Mouse (Mus musculus) ES-E14 (cell line): ENCODE measurements around the gene Cpne5.

Source experiments
- CHD2 ChIP-seq: IDR thresholded peaks from 2 replicates; pipeline ENCODE4 v1.6.1; 2014; ENCODE audit warnings: mild to moderate bottlenecking, low read depth, low read length, inconsistent platforms
- HCFC1 ChIP-seq: IDR thresholded peaks from 2 replicates; pipeline ENCODE4 v1.6.1; 2012; ENCODE audit warnings: low read length, inconsistent platforms, borderline replicate concordance; ENCODE audit not compliant: insufficient read depth
- MAFK ChIP-seq: IDR thresholded peaks from 2 replicates; pipeline ENCODE4 v1.6.1; 2014; ENCODE audit warnings: mild to moderate bottlenecking, low read depth, low read length, inconsistent platforms; ENCODE audit not compliant: insufficient read depth
- ZNF384 ChIP-seq: IDR thresholded peaks from 2 replicates; pipeline ENCODE4 v1.6.1; 2012; ENCODE audit warnings: low read depth, low read length, inconsistent platforms

DNA sequence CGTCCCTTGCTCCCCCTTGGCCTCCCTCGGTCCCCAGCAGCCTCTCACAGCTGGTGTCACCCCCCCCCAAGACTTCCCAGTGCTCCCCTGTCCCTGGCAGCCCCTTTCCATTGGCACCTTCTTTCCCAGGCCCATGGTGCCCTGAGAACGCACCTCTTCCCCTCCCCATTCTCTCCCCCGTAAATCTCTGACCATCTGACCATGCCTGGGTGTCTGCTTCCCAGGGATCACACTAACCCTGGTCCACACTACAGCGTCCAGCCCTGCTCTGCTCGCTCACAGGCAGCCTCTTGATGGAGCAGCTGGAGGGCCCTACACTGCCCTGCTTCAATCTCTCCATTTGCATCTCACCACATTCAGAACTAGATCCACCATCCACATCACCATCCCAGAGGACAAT lies 18.5 kb upstream of the Cpne5 start:
- TF ChIP-seq HCFC1 (no peak), CHD2 (no peak), ZNF384 (no peak), MAFK (no peak)
